Mouse (Mus musculus) megakaryocyte, adult 5-6 weeks (primary cell): ENCODE results near the gene Cdc42se2. TPM values are rescaled to one million over a fixed set of nuclear protein-coding genes. Genes with fewer than 3 reads are reported as not detected.
A peak's percentile ranks its signal among the peaks of the same experiment; 100 is the strongest.

Experiments
- ATAC-seq: 2 replicates; pipeline ENCODE4 v1.8.0; 2016; ENCODE audit warnings: mild to moderate bottlenecking, inconsistent platforms; ENCODE audit not compliant: poor library complexity, severe bottlenecking
- total RNA-seq, 2 experiments: library from RNA; stranded (forward) in 1 of 2; stranded (reverse) in 1 of 2; fragments of 153-499, 151-499 nt in 1 of 2; fragments of 221-1000, 200-1000 nt in 1 of 2; gene quantifications; 2 replicates each; pipeline versions ENCODE4 v1.2.3 to v1.2.4; 2015 to 2017

The Cdc42se2 gene
- total RNA-seq, 2 experiments from 2014 or later: 70.3 to 92.6 TPM

DNA sequence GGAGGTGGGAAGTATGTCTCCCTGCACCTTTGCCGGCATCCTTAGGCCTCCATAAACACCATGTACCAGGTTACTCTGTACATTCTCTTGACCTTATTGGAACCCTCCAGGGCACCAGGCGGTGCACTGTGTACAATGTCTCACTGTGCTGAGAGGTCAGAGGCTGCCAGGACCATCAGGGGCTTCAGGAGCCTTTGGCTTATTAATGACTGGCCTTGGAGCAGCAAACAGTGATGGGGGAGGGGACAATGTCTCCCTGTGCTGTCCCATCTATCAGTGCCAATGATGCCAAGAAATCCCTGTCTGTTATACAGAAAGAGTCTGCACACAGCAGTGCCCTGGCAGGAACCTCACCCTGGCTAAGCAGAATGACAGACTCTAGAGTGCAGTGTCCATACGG lies 69.6 kb downstream of the Cdc42se2 start:
- no peak for ATAC-seq

DNA sequence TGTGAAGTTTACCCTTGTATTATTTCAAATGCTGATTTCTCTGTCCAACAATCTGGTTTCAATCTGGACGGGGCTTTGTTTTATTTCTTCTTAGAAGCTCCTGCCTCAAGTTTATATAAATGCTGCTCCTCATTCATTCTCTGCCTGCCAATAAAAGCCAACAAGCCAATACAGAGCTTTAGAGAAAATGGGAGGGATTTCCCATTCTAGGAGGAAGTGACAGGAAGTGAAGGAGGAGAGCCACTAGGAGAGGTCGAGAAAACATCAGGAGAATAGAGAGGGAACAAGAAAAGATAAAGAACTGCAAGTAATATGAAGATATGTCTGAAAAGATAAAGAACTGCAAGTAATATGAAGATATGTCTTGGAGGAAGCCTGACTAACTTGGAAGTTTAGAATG lies 74.6 kb downstream of the Cdc42se2 start:
- ATAC-seq: no peak

DNA sequence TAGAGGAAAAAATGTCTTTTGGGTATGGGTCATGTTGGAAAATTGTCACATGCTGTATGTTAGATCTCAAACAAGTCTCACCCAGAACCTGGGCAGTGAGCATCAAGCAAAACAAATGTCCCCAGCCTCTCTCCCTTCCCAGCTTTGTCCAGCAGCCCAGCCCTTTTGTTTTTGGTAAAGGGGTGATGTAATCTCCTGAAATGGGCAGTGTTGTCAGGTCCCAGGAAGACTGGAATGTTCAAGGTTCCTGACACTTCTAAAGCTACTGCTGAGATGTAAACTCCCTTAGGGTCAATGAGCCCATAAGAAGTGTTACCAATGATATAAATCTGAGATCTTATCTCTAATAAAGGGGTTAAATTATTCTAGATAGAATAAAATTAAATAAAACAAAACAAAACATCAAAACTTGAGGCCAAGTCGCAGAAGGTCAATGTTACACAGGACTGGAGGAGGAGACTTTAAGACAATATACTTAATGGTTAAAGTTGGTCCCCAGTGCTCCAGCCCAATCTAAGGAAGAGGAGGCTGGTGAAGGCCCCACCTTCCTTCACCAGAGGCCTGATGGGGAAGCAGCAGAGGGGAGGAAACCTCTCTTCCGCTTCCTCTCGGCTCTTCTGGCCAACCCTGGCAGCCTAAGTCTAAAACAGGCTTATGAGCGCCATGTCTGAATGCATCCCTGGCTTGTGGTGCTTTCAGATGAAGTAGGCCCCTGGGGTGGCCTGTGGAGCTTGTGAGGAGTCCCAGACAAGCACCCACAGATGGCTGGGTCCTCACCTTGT lies 76.8 kb downstream of the Cdc42se2 start:
- peak; percentile 67 for ATAC-seq

DNA sequence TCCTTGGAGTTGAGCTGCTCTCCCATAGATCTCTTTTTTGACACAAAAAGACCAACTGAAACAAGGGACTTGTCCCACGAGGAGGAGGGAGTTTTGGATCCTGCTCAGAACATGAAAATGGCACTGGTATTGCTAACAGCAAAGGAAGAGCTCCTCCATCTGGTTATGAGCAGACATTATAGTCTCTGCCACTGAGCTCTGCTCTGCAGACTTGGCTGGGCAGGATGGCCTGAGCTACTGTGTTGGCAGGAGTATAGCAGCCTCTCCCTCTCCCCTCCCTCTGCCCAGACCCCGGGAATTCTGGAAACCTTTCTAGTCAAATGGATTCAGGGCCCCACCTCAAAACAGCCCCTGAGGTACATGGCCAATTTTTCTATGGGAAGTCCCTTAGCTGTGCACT lies 77.8 kb downstream of the Cdc42se2 start:
- ATAC-seq: no peak

DNA sequence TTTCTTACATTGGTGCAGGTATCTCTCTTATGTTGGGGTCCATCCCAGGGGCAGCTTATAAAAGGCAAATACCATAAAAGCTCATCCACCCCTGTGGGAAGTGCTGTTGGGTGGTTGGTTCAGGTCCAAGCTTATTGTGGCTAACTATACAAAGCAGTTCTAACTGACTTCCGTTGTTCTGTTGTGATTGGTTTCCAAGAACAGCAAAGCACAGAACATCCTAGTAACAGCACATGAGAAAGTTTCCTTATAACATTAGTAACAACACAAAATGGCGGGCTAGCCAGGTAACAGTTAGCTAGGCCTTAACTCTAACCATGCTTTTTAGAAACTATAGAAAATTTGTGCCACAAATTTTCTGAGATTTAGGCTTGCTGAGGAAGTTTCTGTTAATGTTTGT lies 79.3 kb downstream of the Cdc42se2 start:
- ATAC-seq: no peak

DNA sequence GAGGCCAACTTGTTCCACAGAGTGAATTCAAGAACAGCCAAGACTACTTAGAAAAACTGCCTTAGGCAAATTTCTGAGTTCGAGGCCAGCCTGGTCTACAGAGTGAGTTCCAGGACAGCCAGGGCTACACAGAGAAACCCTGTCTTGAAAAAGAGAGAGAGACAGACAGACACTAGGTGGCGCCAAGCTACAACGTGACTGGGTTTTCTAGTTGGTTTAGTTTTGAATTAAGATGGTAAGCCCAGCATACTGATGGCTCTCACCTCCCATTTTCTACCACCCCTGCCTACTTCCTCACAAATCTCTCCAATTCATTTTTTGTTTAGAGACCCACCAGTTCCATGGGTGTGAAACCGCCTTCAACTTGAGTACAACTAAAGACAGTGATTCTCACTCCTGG lies 84.2 kb downstream of the Cdc42se2 start:
- ATAC-seq: peak; percentile 71

DNA sequence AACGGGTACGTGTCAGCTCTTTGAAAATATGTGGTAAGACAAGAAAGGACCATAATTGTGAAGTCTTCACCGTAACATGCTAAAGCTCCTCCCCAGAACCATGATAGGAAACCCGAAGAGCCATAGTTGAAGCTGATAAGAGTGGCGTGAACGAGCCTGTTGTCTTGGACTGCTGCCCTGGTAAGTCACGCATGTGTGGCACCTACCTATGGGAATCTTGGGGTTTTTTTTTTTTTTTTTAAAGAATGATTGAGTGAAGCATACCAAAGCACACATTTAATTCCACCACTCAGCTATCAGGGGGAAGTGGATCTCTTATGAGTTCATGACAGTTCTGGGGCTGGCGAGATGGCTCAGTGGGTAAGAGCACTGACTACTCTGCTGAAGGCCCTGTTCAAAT lies 85.6 kb downstream of the Cdc42se2 start:
- no peak for ATAC-seq

DNA sequence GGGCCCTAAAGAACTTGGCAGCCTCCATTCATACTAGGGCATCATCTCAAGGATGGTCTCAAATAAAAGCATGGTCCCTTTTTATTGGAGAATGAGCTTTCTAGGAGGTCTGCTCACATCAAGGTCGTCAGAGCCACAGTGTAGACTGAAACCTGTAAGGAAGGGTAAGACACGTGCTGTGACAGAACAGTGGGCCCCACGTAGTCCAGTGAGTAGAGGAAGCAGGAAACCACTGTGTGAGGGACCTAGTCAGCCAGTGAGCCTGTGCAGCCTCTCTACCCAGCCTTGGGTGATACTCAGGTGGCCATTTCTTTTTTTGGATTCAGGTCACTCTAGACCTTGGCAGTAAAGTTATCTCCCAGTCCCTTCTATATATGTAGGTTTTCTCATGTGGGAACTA lies 87.5 kb downstream of the Cdc42se2 start:
- ATAC-seq: no peak

DNA sequence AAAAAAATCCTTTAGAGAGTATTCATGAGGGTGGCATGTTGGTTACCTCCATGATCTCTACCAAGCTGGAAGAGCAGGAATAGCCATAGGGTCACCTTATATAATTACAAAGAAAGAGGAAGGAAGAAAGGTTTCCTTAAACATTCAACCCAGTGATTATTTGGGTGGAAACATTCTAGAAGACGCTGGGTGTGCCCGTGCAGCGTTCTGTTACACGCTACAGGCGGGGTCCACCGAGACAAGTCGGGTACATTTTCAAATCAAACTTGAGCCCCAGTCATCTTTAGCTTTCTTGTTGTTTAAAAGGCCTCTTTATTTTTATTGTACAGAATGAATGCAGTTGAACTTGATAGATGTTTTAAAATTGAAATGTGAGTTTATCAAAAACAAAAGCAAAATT lies 88.8 kb downstream of the Cdc42se2 start:
- ATAC-seq: no peak

DNA sequence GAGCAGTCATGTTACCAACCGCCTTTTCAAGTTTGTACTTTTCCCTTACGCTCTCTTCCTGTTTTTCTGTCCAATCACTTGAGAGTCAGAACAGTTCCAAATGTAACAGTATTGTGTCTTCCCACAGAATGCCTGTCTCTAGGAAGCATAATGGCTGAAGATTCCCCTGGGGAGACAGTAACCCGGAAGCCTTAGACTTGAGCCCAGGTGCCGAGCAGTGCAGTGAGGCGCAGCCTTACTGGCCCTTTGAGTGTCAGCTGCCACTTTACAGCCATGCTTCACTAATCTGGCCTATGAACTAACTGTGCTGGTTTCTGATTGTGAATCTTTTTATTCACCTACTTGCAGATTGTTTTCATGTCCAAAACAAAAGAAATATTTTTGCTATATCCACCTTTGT lies 89.9 kb downstream of the Cdc42se2 start:
- no peak for ATAC-seq

DNA sequence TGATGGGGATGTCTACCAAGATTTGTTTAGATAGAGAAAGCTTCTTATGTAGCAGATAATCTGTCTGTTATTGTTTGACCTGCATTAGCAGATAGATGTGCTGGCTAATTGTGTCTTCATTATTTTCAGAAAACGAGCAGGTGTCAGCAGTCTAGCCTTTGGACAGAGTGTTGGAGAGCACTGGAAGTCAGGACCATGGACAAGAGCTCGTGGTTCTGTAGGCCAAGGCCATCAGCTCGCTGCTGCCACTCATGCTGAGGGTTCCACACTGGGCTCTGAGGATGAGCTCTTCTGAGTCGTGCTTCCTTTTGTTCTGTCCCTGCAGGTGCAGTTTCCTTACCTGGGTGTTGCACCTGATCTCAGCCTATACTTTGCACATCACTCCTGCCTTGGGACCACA lies 91.5 kb downstream of the Cdc42se2 start:
- ATAC-seq: no peak

DNA sequence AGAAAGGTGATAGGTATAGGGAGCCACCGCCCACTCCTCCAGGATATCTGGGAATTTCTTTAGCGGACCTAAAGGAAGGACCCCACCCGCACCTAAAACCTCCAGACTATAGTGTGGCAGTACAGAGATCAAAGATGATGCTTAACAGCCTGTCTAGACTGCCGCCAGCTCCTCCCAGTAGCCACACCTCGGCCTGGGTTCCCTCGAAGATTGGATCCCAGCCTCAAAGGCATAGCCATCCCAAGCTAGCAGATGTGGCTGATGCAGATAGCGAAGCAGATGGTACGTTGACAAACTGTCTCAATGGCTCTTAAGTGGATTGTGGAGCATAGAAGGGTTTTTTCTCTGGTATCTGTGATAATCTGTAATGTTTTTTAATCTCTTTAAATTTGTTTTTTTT lies 93.2 kb downstream of the Cdc42se2 start:
- no peak for ATAC-seq

DNA sequence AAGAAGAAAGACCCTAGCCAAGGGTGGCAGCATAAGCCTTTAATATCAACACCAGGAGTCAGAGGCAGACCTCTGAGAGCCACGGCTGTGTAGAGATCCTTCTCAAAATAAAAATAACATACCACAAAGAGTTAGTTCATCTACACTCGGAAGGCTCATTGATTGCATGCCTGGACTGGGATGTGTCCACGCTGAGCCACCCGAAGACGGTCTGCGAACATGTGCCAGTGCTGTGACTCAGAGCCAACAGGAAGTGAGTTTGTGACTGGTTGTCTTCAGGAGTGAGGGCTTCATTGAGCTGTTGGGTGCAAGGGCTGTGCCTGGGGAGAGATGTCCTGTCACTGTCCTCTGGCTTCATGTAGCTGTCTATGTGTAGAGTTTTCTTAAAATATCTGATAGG lies 93.8 kb downstream of the Cdc42se2 start:
- ATAC-seq: no peak

DNA sequence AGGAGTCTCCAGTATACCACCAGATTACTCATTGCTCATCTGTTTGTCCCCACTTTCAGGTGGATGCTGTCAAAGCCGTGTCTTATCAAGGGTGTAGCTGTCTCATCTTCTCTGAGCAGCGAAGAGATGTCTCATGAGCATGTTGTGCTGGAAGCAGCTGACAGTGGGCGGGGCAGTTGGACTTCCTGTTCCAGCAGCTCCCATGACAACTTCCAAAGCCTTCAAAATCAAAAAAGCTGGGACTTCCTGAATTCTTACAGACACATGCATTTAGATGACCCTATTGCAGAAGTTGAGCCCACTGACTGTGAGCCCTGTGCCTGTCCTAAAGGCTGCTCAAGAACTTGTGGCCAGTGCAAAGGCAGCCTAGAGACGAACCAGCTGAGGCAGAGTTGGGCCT lies 96.3 kb downstream of the Cdc42se2 start:
- ATAC-seq: peak; percentile 51

DNA sequence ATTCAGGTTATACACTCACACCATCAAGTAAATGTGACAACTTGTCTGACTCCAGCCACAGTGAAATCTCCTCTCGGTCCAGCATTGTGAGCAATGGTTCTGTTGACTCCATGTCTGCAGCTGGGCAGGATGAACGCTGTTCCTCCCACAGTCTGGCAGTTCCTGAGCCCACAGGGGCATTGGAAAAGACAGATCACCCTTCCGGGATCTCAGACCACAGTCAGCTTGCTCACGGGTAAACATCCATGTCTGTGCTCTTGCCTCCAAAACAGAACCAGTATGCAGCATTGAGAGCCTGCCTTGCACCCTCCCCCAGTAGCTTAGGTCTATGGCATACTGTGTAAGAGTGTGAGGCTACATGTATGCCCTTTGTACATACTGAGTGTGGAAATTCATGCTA lies 97.3 kb downstream of the Cdc42se2 start:
- no peak for ATAC-seq

DNA sequence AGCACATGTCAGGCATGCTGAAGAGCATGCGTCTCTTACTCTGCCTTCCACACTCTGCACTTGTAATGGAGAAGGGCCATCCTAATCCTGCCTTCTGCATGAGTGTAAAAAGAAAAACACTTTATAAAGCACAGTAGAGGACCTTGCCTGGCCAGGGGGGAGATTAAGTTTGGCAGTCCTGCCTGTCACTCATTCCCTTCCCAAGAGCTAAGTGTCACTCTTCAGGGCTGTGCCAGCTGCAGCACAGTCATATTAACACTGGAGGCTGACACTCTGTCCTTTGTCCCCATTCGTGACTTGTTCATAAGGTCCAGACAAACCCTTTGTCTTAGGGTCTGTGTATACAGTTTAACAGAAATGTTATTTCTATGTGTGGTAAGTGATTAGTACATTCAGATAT lies 102.6 kb downstream of the Cdc42se2 start:
- ATAC-seq: no peak

DNA sequence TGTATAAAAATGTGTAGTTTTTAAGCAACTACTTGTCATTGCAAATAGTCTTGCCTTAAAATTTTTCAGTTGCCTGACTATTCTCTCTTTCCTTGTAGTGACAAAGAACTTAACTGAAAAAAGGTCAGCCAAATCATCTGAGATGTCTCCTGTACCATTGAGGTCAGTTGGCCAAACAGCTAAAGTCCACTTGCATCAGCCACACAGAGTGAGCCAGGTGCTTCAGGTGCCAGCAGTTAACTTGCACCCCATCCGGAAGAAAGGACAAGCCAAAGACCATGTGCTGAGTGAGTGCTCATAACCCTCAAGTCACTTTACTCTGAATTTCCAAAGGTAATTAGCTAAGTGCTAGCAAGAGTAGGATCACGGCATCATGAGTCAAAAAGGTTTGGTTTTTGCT lies 108.3 kb downstream of the Cdc42se2 start:
- no peak for ATAC-seq

DNA sequence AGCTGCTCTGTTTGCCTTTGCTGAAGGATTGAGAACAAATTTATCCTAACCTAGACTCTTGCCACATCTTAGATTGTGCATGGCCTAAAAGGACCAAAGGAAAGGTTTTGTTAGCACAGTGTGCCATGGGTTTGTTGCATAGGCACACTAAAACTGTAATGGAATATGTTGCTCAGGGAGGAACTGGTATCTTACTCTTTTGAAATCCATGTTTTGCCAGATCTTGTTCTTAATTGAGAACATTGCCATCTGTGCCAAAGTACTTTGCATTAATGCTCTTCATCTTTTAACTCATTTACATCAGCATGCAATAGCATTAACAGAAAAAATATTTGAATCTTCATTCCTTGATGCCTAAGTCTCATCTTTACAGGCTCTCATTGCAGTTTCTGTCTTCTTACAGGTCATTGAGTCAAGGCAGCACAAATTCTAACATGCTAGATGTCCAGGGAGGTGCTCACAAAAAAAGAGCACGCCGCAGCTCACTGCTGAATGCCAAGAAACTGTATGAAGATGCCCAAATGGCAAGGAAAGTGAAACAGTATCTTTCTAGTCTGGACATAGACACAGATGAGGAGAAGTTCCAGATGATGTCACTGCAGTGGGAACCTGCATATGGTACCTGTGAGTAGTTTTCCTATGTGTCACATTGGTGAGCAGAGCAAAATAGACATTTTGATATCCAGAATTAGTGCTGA lies 111.5 kb downstream of the Cdc42se2 start:
- ATAC-seq: no peak

DNA sequence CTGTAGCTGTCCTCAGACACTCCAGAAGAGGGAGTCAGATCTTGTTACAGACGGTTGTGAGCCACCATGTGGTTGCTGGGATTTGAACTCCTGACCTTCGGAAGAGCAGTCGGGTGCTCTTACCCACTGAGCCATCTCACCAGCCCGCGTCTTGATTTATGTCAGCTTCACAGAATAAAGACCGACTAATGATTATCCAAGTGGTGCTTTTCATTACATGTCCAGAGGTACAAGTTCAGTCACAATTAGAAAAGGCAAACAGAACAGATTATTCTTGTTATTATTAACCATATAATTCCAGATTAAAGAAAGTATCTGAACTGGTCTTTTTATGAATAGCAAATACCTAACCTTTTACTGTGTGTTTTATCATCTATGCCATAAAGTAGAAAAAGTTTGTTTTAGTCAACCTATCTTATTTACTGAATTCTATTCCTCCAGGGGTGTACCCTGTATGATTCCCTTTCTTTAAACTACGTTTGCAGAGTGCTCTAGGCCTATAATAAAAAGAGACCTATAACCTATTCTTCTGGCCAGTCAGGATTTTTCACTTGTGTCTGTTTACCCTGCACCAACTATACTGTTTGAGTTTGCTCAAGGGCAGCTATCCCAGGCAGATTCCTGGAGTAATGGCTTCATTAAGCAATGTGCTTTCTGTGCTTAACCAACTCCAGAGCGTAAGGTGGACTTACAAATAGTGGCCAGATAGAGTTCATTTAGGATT lies 113.7 kb downstream of the Cdc42se2 start:
- no peak for ATAC-seq
